Mouse (Mus musculus) spleen, adult 2 months (tissue): Measurements from ENCODE around the gene Xylt1.

Experiments
- CTCF ChIP-seq: fragments of 200-500 bp; IDR thresholded peaks from 2 replicates; pipeline ENCODE4 v1.5.1; 2011; ENCODE audit warnings: mild to moderate bottlenecking, inconsistent platforms; ENCODE audit not compliant: insufficient read depth, insufficient read length, insufficient replicate concordance; ENCODE audit errors: extremely low read depth
- POLR2A ChIP-seq: fragments of 200-500 bp; IDR thresholded peaks from 2 replicates; pipeline ENCODE4 v1.6.1; 2011; ENCODE audit warnings: low read depth, low read length, inconsistent platforms

DNA sequence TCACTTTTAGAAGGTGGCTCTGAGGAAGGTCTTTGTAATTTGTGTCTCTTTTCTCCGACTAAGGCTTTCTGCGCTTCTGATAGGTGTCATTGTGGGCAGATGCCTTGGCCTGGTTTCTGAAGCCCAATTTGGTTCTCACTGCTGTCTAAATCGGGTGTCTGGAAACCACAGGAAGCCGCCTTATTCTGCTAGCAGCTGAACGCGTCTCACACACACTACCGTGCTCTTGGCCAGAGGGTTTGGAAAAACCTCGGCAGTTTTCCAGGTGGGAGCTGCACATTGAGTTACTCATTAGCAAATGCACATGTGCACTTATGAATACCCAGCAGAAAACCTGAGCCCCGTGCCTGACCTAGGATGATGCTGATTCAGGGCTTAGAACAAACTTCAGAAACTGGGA lies 52.9 kb downstream of the Xylt1 start:
- TF ChIP-seq POLR2A = no peak
- TF ChIP-seq CTCF = no peak
